Mouse (Mus musculus) CH12.LX (cell line): Measurements from ENCODE around the gene Timm23.

Experiments
- CHD1 ChIP-seq: IDR thresholded peaks from 2 replicates; pipeline ENCODE4 v1.6.1; 2012; ENCODE audit warnings: low read depth, low read length, improper control_type of control experiment, inconsistent platforms
- CTCF ChIP-seq, 2 experiments: IDR thresholded peaks in 1 of 2; conservative IDR thresholded peaks in 1 of 2; 2 replicates each; pipeline ENCODE4 v1.5.1; 2011 to 2012; ENCODE audit warnings: low read depth in 2 of 2, low read length in 2 of 2, improper control_type of control experiment in 1 of 2, inconsistent platforms in 1 of 2, mild to moderate bottlenecking in 1 of 2, moderate library complexity in 1 of 2
- EP300 ChIP-seq: IDR thresholded peaks from 2 replicates; pipeline ENCODE4 v1.6.1; 2011; ENCODE audit warnings: low read length, improper control_type of control experiment
- HCFC1 ChIP-seq: IDR thresholded peaks from 2 replicates; pipeline ENCODE4 v1.6.1; 2012; ENCODE audit warnings: low read depth, mild to moderate bottlenecking, inconsistent platforms, low read length, improper control_type of control experiment
- MAX ChIP-seq: IDR thresholded peaks from 2 replicates; pipeline ENCODE4 v1.6.1; 2011; ENCODE audit warnings: low read length, improper control_type of control experiment
- NRF1 ChIP-seq: IDR thresholded peaks from 2 replicates; pipeline ENCODE4 v1.6.1; 2014; ENCODE audit warnings: low read depth, mild to moderate bottlenecking, inconsistent platforms, low read length, improper control_type of control experiment, moderate library complexity
- PAX5 ChIP-seq: IDR thresholded peaks from 2 replicates; pipeline ENCODE4 v1.6.1; 2012; ENCODE audit warnings: low read length, inconsistent platforms, mixed read lengths
- POLR2A ChIP-seq: IDR thresholded peaks from 2 replicates; pipeline ENCODE4 v1.6.1; 2011; ENCODE audit warnings: low read depth, mild to moderate bottlenecking, improper control_type of control experiment, low read length
- POLR2AphosphoS2 ChIP-seq: IDR thresholded peaks from 2 replicates; pipeline ENCODE4 v1.6.1; 2011; ENCODE audit warnings: low read depth, low read length, improper control_type of control experiment
- SIN3A ChIP-seq: IDR thresholded peaks from 2 replicates; pipeline ENCODE4 v1.6.1; 2012; ENCODE audit warnings: low read length, improper control_type of control experiment, inconsistent platforms
- SMC3 ChIP-seq: IDR thresholded peaks from 2 replicates; pipeline ENCODE4 v1.6.1; 2011; ENCODE audit warnings: low read depth, low read length, improper control_type of control experiment
- TBP ChIP-seq: conservative IDR thresholded peaks from 2 replicates; pipeline ENCODE4 v1.6.1; 2011; ENCODE audit warnings: low read depth, low read length, improper control_type of control experiment

GRCm38 (mm10) chr14:32131836-32132235 is 69.9 kb downstream of the Timm23 start:
- TF ChIP-seq POLR2A, result no peak
- TF ChIP-seq EP300, result no peak
- no peak for TF ChIP-seq POLR2AphosphoS2
- TF ChIP-seq CTCF (conservative IDR thresholded peaks at IDR 0.05 in 1 of 2, IDR thresholded peaks at IDR 0.05 in 1 of 2; ENCODE audit: low read depth in 2 of 2, low read length in 2 of 2), result no peak
- no peak for TF ChIP-seq NRF1
- no peak for TF ChIP-seq CHD1
- no peak for TF ChIP-seq MAX
- no peak for TF ChIP-seq PAX5
- TF ChIP-seq TBP, result no peak
- TF ChIP-seq SMC3, result no peak
- no peak for TF ChIP-seq SIN3A
- TF ChIP-seq HCFC1, result no peak
